Mouse (Mus musculus) midbrain, embryonic 12.5 days (tissue): ENCODE data around the gene Scrn2. TPM values are rescaled to one million over a fixed set of nuclear protein-coding genes. Genes with fewer than 3 reads are reported as not detected.
A peak's percentile ranks its signal among the peaks of the same experiment; 100 is the strongest.

Experiments used
- ATAC-seq: fragments of 200-750 bp; cut with Nextera tagmentation; 2 replicates; pipeline ENCODE4 v1.8.0; 2017; ENCODE audit warnings: low read depth, moderate TSS enrichment, moderate library complexity; ENCODE audit not compliant: low FRiP score
- H3K27ac ChIP-seq: fragments of 300-500 bp; sonication (generic); replicated peaks from 2 replicates; pipeline ENCODE4 v1.5.1; 2016; ENCODE audit warnings: mild to moderate bottlenecking
- H3K27me3 ChIP-seq: fragments of 300-500 bp; sonication (generic); 2 replicates; pipeline ENCODE4 v1.6.1; 2016; ENCODE audit warnings: mild to moderate bottlenecking
- H3K36me3 ChIP-seq: fragments of 300-500 bp; sonication (generic); 2 replicates; pipeline ENCODE4 v1.6.1; 2016
- H3K4me1 ChIP-seq: fragments of 300-500 bp; sonication (generic); 2 replicates; pipeline ENCODE4 v1.6.1; 2016
- H3K4me2 ChIP-seq: fragments of 300-500 bp; sonication (generic); replicated peaks from 2 replicates; pipeline ENCODE4 v1.6.1; 2016; ENCODE audit warnings: mild to moderate bottlenecking, moderate library complexity
- H3K4me3 ChIP-seq: fragments of 300-500 bp; sonication (generic); 2 replicates; pipeline ENCODE4 v1.5.1; 2016; ENCODE audit warnings: mild to moderate bottlenecking
- H3K9ac ChIP-seq: fragments of 300-500 bp; sonication (generic); replicated peaks from 2 replicates; pipeline ENCODE4 v1.6.1; 2016; ENCODE audit warnings: mild to moderate bottlenecking, moderate library complexity
- H3K9me3 ChIP-seq: fragments of 300-500 bp; sonication (generic); 2 replicates; pipeline ENCODE4 v1.6.1; 2016; ENCODE audit warnings: mild to moderate bottlenecking
- WGBS: fragments of 180-500 bp; shearing (Covaris S2); methylation state at CpG from one replicate; pipeline ENCODE4 v1.1.7; 2016; 5-methylcytosine and 5-hydroxymethylcytosine counted together
- polyA plus RNA-seq: library from polyadenylated mRNA; unstranded; fragments of >200 nt; fragmentation: Nextera tagmentation; extraction: Ambion mirVana; gene quantifications from 2 replicates; pipeline ENCODE4 v1.2.1, GENCODE M21; 2016

Gene Scrn2
- 22.5 and 24.2 TPM in 2 replicates for polyA plus RNA-seq

DNA sequence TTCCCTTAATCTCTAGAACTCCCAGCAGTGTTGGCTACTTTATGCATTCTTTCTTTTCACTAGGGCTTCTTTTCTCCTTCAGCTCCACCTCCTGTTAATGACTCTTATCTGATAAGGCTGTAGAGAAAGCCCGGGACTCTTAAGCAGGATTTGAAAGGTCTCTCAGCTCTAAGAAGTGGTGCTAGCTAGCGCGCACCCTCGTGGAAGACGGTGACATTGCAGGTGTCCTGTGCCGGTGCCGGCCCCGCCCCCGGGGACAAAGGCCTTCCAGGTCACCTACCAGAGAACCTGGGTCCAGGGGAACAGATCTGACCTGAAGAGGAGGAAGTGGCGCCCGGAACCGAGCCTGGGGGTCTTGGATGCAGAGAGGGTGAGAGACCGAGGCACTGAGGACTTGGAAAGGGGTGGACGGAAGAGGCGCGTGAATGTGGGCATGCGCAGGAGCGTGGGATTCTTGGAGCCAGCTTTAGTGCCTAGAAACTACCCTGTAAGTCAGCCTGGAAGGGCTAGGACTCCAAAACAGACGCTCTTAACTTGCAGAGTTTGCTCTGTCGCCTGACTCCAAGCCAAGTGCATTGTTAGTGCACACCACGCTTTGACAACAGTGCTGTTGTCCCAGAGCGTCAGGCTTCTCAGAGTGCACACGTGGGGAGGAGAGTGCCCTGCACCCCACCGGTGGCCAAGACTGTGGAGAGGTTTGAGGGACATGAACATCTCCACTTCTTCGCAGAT is at the start of gene Scrn2:
TSS of gene Scrn2 (plus strand) at position 253 of the 732 bp plus-strand sequence.
- peak; percentile 77 for ATAC-seq
- Histone ChIP-seq H3K4me3 (peak within 1 kb of the TSS; percentile 69), H3K4me1 (peaks cover 21% of the 10 kb centered on the region), H3K27ac (peak within 1 kb of the TSS; percentile 68; the same call in 1 of the 2 replicates), H3K9ac (peak within 1 kb of the TSS; percentile 72), H3K27me3 (peaks cover 10% of the 10 kb centered on the region), H3K4me2 (peak within 1 kb of the TSS; percentile 82), H3K9me3 (no peaks in the 10 kb centered on the region), H3K36me3 (peaks cover 7% of the 10 kb centered on the region; the same call in 1 of the 2 replicates)
- WGBS = 2% methylated on average over 25 of the region's 25 CpGs

- Histone ChIP-seq H3K4me3 (no peak overlapping the region), H3K9ac (no peak overlapping the region), H3K27me3 (peaks cover 30% of the 10 kb centered on the region), H3K27ac (no peak overlapping the region), H3K4me1 (peaks cover 24% of the 10 kb centered on the region), H3K36me3 (no peaks in the 10 kb centered on the region), H3K4me2 (no peak overlapping the region), H3K9me3 (no peaks in the 10 kb centered on the region)
- no peak for ATAC-seq
- 76% methylated on average over 5 of the region's 5 CpGs for WGBS
Observed at GRCm38 (mm10) chr11:96980021-96980420, 49.7 kb upstream of the Scrn2 start.

- ATAC-seq = no peak
- peaks cover 15% of the 10 kb centered on the region for H3K4me1 ChIP-seq
- no peak overlapping the region for H3K4me2 ChIP-seq
- no peaks in the 10 kb centered on the region for H3K9me3 ChIP-seq
- H3K9ac ChIP-seq = no peak overlapping the region
- no peak overlapping the region for H3K27ac ChIP-seq
- peaks cover 44% of the 10 kb centered on the region for H3K27me3 ChIP-seq
- WGBS = 80% methylated on average over 15 of the region's 15 CpGs
- no peak overlapping the region for H3K4me3 ChIP-seq
- H3K36me3 ChIP-seq = no peaks in the 10 kb centered on the region
Observed at GRCm38 (mm10) chr11:96981461-96981860, 48.3 kb upstream of the Scrn2 start.

DNA sequence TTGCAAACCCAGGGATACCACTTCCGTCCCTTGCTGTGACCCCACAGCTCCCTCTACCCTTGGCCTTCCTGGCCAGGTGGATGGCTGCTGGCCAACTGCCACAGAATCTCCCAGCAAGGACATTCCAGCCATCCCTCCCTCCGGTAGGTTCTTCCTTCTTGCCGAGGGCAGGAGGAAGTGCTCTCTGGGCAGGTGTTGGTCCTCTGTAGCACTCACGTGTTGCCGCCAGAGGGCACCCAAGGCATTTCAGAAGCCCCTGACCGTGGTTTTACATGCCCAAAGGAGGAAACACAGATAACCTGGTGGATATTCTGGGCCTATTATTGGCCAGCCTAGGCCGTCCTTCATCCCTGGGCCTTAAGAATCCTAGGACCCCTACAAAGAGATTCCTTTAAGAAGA is 47.4 kb upstream of the Scrn2 start:
- H3K9ac ChIP-seq = peak overlapping the region; percentile 40; the same call in 1 of the 2 replicates

DNA sequence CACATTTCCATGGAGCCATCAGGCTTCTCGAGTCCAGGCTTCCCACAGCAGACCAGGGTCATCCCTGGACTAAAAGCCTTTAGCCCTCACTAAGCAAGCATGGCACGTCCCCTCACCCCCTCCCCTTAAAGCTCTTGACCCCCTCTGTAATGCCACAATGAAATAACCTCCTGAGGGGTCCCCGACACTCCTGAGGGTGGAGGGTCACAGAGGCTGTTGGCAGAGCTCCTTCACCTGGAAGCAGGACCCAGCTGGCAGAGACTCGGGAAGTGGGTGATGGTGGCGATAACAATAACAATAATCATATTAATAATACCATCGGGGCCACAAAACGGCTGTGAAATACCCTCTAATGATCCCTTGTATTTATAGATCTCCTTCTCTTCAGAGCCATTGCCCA is 46.9 kb upstream of the Scrn2 start, which contains the start of gene Sp2:
TSS of gene Sp2 (minus strand) at position 101 of the 400 bp plus-strand sequence.
- peaks cover 15% of the 10 kb centered on the region for H3K4me1 ChIP-seq
- ATAC-seq = no peak
- H3K9me3 ChIP-seq = no peaks in the 10 kb centered on the region
- peaks cover 58% of the 10 kb centered on the region for H3K27me3 ChIP-seq
- peak within 1 kb of the TSS; percentile 40; the same call in 1 of the 2 replicates for H3K9ac ChIP-seq
- no peak within 1 kb of the TSS for H3K4me3 ChIP-seq
- H3K4me2 ChIP-seq = no peak within 1 kb of the TSS; the same call in 1 of the 2 replicates
- 80% methylated on average over 7 of the region's 7 CpGs for WGBS
- no peak within 1 kb of the TSS for H3K27ac ChIP-seq
- H3K36me3 ChIP-seq = no peaks in the 10 kb centered on the region

More for the DNA sequence above, 47.4 kb upstream of the Scrn2 start:
- H3K4me3 ChIP-seq = no peak overlapping the region
- no peak overlapping the region; the same call in 1 of the 2 replicates for H3K4me2 ChIP-seq
- no peak for ATAC-seq
- no peaks in the 10 kb centered on the region for H3K36me3 ChIP-seq
- 1% methylated on average over 7 of the region's 7 CpGs for WGBS
- peaks cover 11% of the 10 kb centered on the region for H3K4me1 ChIP-seq
- H3K27me3 ChIP-seq = peaks cover 53% of the 10 kb centered on the region
- H3K9me3 ChIP-seq = no peaks in the 10 kb centered on the region
- no peak overlapping the region for H3K27ac ChIP-seq

DNA sequence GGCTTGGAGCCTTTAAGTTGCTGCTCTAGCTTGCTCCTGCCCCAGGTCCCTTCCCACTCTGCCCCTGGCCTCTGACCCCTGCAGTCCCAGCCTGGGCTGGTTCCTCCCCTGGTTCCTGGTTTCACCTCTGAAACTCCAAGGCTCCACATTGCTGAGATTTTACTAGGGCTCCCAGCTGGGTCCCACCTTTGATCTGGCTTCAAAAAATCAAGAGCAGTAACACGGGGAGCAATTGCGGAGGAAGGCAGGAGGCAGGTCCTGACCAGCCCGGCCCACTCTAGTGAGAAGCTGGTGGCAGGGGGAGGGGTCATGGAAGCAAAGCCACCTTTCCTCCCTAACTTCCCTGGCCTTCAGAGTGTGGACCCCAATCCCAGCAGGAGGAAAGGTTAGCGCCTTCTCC is 44.8 kb upstream of the Scrn2 start:
- Histone ChIP-seq H3K27me3 (peaks cover 76% of the 10 kb centered on the region), H3K4me3 (no peak overlapping the region), H3K36me3 (no peaks in the 10 kb centered on the region), H3K27ac (no peak overlapping the region), H3K4me1 (peaks cover 14% of the 10 kb centered on the region), H3K9ac (no peak overlapping the region; the same call in 1 of the 2 replicates), H3K4me2 (no peak overlapping the region), H3K9me3 (no peaks in the 10 kb centered on the region)
- 22% methylated on average over 4 of the region's 4 CpGs for WGBS
- ATAC-seq = no peak

GRCm38 (mm10) chr11:96986463-96986862 is 43.3 kb upstream of the Scrn2 start:
- H3K9me3 ChIP-seq = no peaks in the 10 kb centered on the region
- peaks cover 73% of the 10 kb centered on the region for H3K27me3 ChIP-seq
- ATAC-seq = no peak
- H3K4me1 ChIP-seq = peaks cover 14% of the 10 kb centered on the region
- no peaks in the 10 kb centered on the region for H3K36me3 ChIP-seq
- H3K4me2 ChIP-seq = no peak overlapping the region
- no peak overlapping the region for H3K4me3 ChIP-seq
- no peak overlapping the region for H3K9ac ChIP-seq
- H3K27ac ChIP-seq = no peak overlapping the region
- WGBS = 65% methylated on average over 3 of the region's 3 CpGs

DNA sequence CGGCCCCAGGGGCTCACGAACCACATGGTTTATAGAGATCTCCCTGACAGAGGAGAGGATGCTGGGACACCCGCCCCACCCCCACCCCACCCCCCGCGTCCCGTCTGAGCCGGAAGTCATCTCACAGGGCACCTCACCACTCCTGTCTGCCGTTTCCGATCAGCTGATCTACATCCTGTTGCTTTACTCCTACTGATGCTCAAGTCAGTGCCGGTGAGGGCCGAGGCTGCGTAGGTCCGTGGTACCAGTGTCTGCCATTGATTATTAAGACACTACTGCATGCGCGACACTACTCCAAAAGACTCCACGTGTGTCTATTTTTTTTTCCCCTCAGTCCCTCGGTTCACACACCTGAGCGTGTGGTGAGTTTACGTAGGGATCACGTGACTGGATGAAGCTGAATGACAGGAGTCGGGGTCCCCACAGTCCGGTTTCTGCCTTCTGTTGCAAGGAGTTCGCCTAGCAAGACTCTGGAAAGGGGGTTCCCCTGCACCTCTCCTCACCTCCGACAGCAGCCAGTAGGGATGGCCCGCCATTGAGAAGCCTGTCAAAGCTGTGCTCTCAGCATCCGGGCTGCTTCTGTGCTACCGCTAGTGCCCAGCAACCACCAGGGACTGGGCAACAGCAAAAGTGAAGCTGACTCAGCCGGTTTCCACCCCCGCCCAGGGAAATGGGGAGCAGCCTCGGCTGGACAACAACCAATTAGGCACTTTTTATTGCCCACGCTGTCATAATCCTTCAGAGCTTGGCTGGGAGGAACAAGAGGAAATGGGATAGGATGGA is 41.7 kb upstream of the Scrn2 start:
- peaks cover 77% of the 10 kb centered on the region for H3K27me3 ChIP-seq
- H3K27ac ChIP-seq = no peak overlapping the region
- 0 out of 2 replicates have a peak overlapping the region, but pooled peaks have one; percentile 21 for H3K9ac ChIP-seq
- peaks cover 11% of the 10 kb centered on the region for H3K4me1 ChIP-seq
- H3K36me3 ChIP-seq = no peaks in the 10 kb centered on the region
- no peak for ATAC-seq
- H3K4me2 ChIP-seq = peak overlapping the region; percentile 55
- WGBS = 7% methylated on average over 30 of the region's 31 CpGs
- H3K4me3 ChIP-seq = peak overlapping the region; percentile 32
- no peaks in the 10 kb centered on the region for H3K9me3 ChIP-seq

GRCm38 (mm10) chr11:96991501-96991900 is 38.2 kb upstream of the Scrn2 start:
- no peaks in the 10 kb centered on the region for H3K36me3 ChIP-seq
- no peak for ATAC-seq
- H3K4me1 ChIP-seq = peaks cover 24% of the 10 kb centered on the region
- no peak overlapping the region for H3K4me3 ChIP-seq
- H3K27ac ChIP-seq = no peak overlapping the region
- H3K27me3 ChIP-seq = peaks cover 65% of the 10 kb centered on the region
- H3K9me3 ChIP-seq = no peaks in the 10 kb centered on the region
- no peak overlapping the region for H3K4me2 ChIP-seq
- H3K9ac ChIP-seq = no peak overlapping the region
- WGBS = 79% methylated on average over 5 of the region's 5 CpGs

DNA sequence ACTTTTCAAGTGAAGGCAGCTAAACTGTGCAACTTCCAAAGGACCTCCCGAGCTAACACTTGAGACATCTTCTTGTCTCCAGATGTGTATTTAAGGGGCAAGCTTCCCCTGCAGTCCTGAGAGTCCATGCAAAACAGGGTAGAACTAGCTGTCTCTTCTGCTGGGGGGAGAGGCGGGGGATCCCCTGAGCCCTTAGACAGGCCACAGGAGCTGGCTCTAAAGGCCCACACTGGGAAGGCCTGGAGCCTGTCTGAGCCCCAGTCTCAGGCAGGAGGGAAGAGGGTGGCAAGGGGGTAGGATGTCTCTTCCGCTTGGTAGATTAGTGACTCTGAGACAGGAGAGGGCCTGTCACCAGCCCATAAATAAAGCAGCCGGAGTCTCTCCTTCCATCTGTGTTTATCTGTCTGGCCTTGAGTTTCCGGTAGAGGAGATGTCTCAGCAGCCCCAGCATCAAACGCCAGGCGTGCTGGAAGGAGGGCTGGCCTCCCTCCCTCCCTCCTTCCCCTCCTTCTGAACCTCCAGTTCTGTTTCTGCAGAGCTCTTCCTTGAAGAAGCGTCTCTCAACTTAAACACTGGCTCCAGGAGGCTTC is 36.9 kb upstream of the Scrn2 start:
- H3K27me3 ChIP-seq = peaks cover 63% of the 10 kb centered on the region
- 52% methylated on average over 8 of the region's 8 CpGs for WGBS
- H3K9ac ChIP-seq = no peak overlapping the region
- no peak overlapping the region for H3K27ac ChIP-seq
- no peak overlapping the region for H3K4me3 ChIP-seq
- peaks cover 34% of the 10 kb centered on the region for H3K4me1 ChIP-seq
- no peak overlapping the region for H3K4me2 ChIP-seq
- no peak for ATAC-seq
- no peaks in the 10 kb centered on the region for H3K9me3 ChIP-seq
- no peaks in the 10 kb centered on the region for H3K36me3 ChIP-seq

DNA sequence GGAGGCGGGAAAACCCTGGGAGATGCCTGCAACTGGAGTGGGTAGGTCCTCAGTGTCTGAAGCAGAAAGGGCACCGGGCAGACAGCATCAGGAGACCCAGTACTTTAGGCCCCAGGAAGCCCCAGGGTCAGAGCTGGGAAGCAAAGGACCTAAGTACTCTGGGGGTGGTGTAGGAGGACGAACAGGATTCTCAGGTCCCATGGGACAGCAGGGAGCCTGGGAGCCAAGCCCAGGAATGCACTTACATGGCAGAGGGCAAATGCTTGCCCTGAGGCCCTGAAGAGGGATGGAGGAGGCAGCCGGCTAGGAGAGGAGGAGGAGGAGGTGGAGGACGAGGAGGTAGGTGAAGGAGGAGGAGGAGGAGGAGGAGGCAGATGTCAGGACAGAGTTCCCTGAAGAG is 34.7 kb upstream of the Scrn2 start:
- Histone ChIP-seq H3K27me3 (peaks cover 60% of the 10 kb centered on the region), H3K9me3 (no peaks in the 10 kb centered on the region), H3K27ac (no peak overlapping the region), H3K4me3 (no peak overlapping the region), H3K4me1 (peaks cover 30% of the 10 kb centered on the region), H3K9ac (no peak overlapping the region), H3K4me2 (no peak overlapping the region), H3K36me3 (no peaks in the 10 kb centered on the region)
- 16% methylated on average over 5 of the region's 5 CpGs for WGBS
- no peak for ATAC-seq
